Comparison of ENCODE assay signal across 12 mouse cellular contexts in genomic region chr6:119782416-119782815, GRCm38 (mm10).
"Had no signal": no experiment of that assay in that cellular context is flagged by ENCODE, and none has a peak within 500 bp of the region (broad histone marks: within the 10 kb centered on the region; RNA-seq: fewer than 3 reads in every experiment).

No protein-coding gene starts in this region.

- DNase-seq: kidney, adult 11 months; kidney, adult 9 months; kidney, postnatal 36 days; left cerebral cortex, postnatal 4 days; lung, adult 18-20 months; lung, postnatal 36 days; right cerebral cortex, postnatal 25 days; thymus, postnatal 25 days had no signal

- H3K4me1 ChIP-seq: limb, embryonic 13.5 days; midbrain, embryonic 13.5 days had no signal

- H3K9ac ChIP-seq: limb, embryonic 13.5 days; liver, embryonic 14.5 days; midbrain, embryonic 13.5 days had no signal

- H3K27ac ChIP-seq: kidney, postnatal 0 days; limb, embryonic 13.5 days; liver, embryonic 14.5 days; midbrain, embryonic 13.5 days had no signal

- H3K4me2 ChIP-seq: limb, embryonic 13.5 days; midbrain, embryonic 13.5 days had no signal

- ATAC-seq: midbrain, embryonic 13.5 days had no signal

- H3K27me3 ChIP-seq: limb, embryonic 13.5 days; midbrain, embryonic 13.5 days had no signal

- H3K9me3 ChIP-seq: limb, embryonic 13.5 days; midbrain, embryonic 13.5 days had no signal

- H3K4me3 ChIP-seq: limb, embryonic 13.5 days; midbrain, embryonic 13.5 days had no signal
